Mouse (Mus musculus): ENCODE measurements around the gene Gm10073. TPM values are rescaled to one million over a fixed set of nuclear protein-coding genes. Genes with fewer than 3 reads are reported as not detected.
"Not testable (repeated sequence)": the region's sequence is repeated elsewhere in the genome, so short reads cannot be mapped to it uniquely, and the experiment has no call there.

Gm10073 gene
- polyA plus RNA-seq, 1 experiment = 21.2 TPM

GRCm38 (mm10) chr8:106603131-106603819, 30.0 kb upstream of the Gm10073 start, which contains the start of gene Cdh1:
TSS of gene Cdh1 (plus strand) at chr8:106603351.
- no peak within 1 kb of the TSS for H3K27ac ChIP-seq (ENCODE audit: insufficient read depth, low read length)
- H3K4me1 ChIP-seq (ENCODE audit: control insufficient read depth, insufficient read depth, low read length) = 0 out of 2 replicates have a peak, but pooled peaks cover 3% of the 10 kb centered on the region
- TF ChIP-seq POLR2A (IDR thresholded peaks at IDR 0.05; ENCODE audit: low read depth, low read length) (no peak), CTCF (IDR thresholded peaks at IDR 0.05; ENCODE audit: borderline replicate concordance, insufficient read depth, low read length) (no peak)
- H3K4me3 ChIP-seq (ENCODE audit: insufficient read depth, low read length) = peak within 1 kb of the TSS; percentile 38

GRCm38 (mm10) chr8:106599265-106599979, 26.2 kb upstream of the Gm10073 start:
- no peak for TF ChIP-seq POLR2A (IDR thresholded peaks at IDR 0.05; ENCODE audit: low read depth, low read length)
- no peak for TF ChIP-seq CTCF (IDR thresholded peaks at IDR 0.05; ENCODE audit: borderline replicate concordance, insufficient read depth, low read length)
- Histone ChIP-seq H3K4me3 (ENCODE audit: insufficient read depth, low read length) (no peak overlapping the region), H3K27ac (ENCODE audit: insufficient read depth, low read length) (no peak overlapping the region), H3K4me1 (ENCODE audit: control insufficient read depth, insufficient read depth, low read length) (0 out of 2 replicates have a peak, but pooled peaks cover 3% of the 10 kb centered on the region)

- TF ChIP-seq CTCF (IDR thresholded peaks at IDR 0.05; ENCODE audit: borderline replicate concordance, insufficient read depth, low read length) = no peak
- Histone ChIP-seq H3K4me3 (ENCODE audit: insufficient read depth, low read length) (no peak overlapping the region), H3K27ac (ENCODE audit: insufficient read depth, low read length) (no peak overlapping the region), H3K4me1 (ENCODE audit: control insufficient read depth, insufficient read depth, low read length) (no peaks in the 10 kb centered on the region)
Observed at GRCm38 (mm10) chr8:106597067-106597466, 23.8 kb upstream of the Gm10073 start.

- H3K4me3 ChIP-seq (ENCODE audit: insufficient read depth, low read length); H3K4me1 ChIP-seq (ENCODE audit: control insufficient read depth, insufficient read depth, low read length); H3K27ac ChIP-seq (ENCODE audit: insufficient read depth, low read length): not testable (repeated sequence)
Observed at GRCm38 (mm10) chr8:106595623-106596022, 22.4 kb upstream of the Gm10073 start.

GRCm38 (mm10) chr8:106592458-106592857, 19.2 kb upstream of the Gm10073 start:
- TF ChIP-seq CTCF (IDR thresholded peaks at IDR 0.05; ENCODE audit: borderline replicate concordance, insufficient read depth, low read length) (no peak), POLR2A (IDR thresholded peaks at IDR 0.05; ENCODE audit: low read depth, low read length) (no peak)

GRCm38 (mm10) chr8:106588443-106589431, 15.5 kb upstream of the Gm10073 start:
- no peaks in the 10 kb centered on the region for H3K4me1 ChIP-seq (ENCODE audit: control insufficient read depth, insufficient read depth, low read length)
- TF ChIP-seq POLR2A (IDR thresholded peaks at IDR 0.05; ENCODE audit: low read depth, low read length) (no peak), CTCF (IDR thresholded peaks at IDR 0.05; ENCODE audit: borderline replicate concordance, insufficient read depth, low read length) (no peak)
- H3K4me3 ChIP-seq (ENCODE audit: insufficient read depth, low read length) = no peak overlapping the region
- no peak overlapping the region for H3K27ac ChIP-seq (ENCODE audit: insufficient read depth, low read length)

More at GRCm38 (mm10) chr8:106592458-106592857, 19.2 kb upstream of the Gm10073 start:
- Histone ChIP-seq H3K4me3 (ENCODE audit: insufficient read depth, low read length) (no peak overlapping the region), H3K4me1 (ENCODE audit: control insufficient read depth, insufficient read depth, low read length) (no peaks in the 10 kb centered on the region), H3K27ac (ENCODE audit: insufficient read depth, low read length) (no peak overlapping the region)

GRCm38 (mm10) chr8:106586896-106587295, 13.6 kb upstream of the Gm10073 start:
- TF ChIP-seq POLR2A (IDR thresholded peaks at IDR 0.05; ENCODE audit: low read depth, low read length) (no peak), CTCF (IDR thresholded peaks at IDR 0.05; ENCODE audit: borderline replicate concordance, insufficient read depth, low read length) (no peak)
- Histone ChIP-seq H3K4me3 (ENCODE audit: insufficient read depth, low read length) (no peak overlapping the region), H3K27ac (ENCODE audit: insufficient read depth, low read length) (no peak overlapping the region)

GRCm38 (mm10) chr8:106585671-106586037, 12.4 kb upstream of the Gm10073 start:
- TF ChIP-seq CTCF (IDR thresholded peaks at IDR 0.05; ENCODE audit: borderline replicate concordance, insufficient read depth, low read length) (no peak), POLR2A (IDR thresholded peaks at IDR 0.05; ENCODE audit: low read depth, low read length) (no peak)
- H3K4me1 ChIP-seq (ENCODE audit: control insufficient read depth, insufficient read depth, low read length) = no peaks in the 10 kb centered on the region
- no peak overlapping the region for H3K4me3 ChIP-seq (ENCODE audit: insufficient read depth, low read length)
- H3K27ac ChIP-seq (ENCODE audit: insufficient read depth, low read length) = no peak overlapping the region

More at GRCm38 (mm10) chr8:106586896-106587295, 13.6 kb upstream of the Gm10073 start:
- H3K4me1 ChIP-seq (ENCODE audit: control insufficient read depth, insufficient read depth, low read length) = no peaks in the 10 kb centered on the region

GRCm38 (mm10) chr8:106584942-106585670, 11.8 kb upstream of the Gm10073 start:
- Histone ChIP-seq H3K4me3 (ENCODE audit: insufficient read depth, low read length) (no peak overlapping the region), H3K4me1 (ENCODE audit: control insufficient read depth, insufficient read depth, low read length) (no peaks in the 10 kb centered on the region), H3K27ac (ENCODE audit: insufficient read depth, low read length) (no peak overlapping the region)
- no peak for TF ChIP-seq CTCF (IDR thresholded peaks at IDR 0.05; ENCODE audit: borderline replicate concordance, insufficient read depth, low read length)
- no peak for TF ChIP-seq POLR2A (IDR thresholded peaks at IDR 0.05; ENCODE audit: low read depth, low read length)

Data from embryonic fibroblast, embryonic 13.5 days (primary cell).